Mouse (Mus musculus): Measurements from ENCODE around the gene Hmx2. TPM values are rescaled to one million over a fixed set of nuclear protein-coding genes. Genes with fewer than 3 reads are reported as not detected.

Hmx2 gene
- polyA plus RNA-seq, 1 experiment = not detected

- H3K27me3 ChIP-seq (ENCODE audit: control insufficient read depth, insufficient read depth, low read length) = peaks cover 46% of the 10 kb centered on the region
- no peak for DNase-seq (ENCODE audit: low read depth in 1 of 2, low spot score in 2 of 2)
- TF ChIP-seq POLR2A (IDR thresholded peaks at IDR 0.05; ENCODE audit: low read depth, low read length) (no peak), CTCF (IDR thresholded peaks at IDR 0.05; ENCODE audit: extremely low read depth, insufficient read depth, insufficient read length, insufficient replicate concordance) (no peak)
These were observed 4.7 kb upstream of the Hmx2 start for GRCm38 (mm10) chr7:131543623-131544481.

GRCm38 (mm10) chr7:131544871-131545270 is 3.7 kb upstream of the Hmx2 start:
- no peak overlapping the region for H3K4me3 ChIP-seq (ENCODE audit: extremely low read depth, insufficient read depth, insufficient read length)
- no peak for DNase-seq (ENCODE audit: low read depth in 1 of 2, low spot score in 2 of 2)
- H3K36me3 ChIP-seq (ENCODE audit: control insufficient read depth, insufficient read depth, low read length) = no peaks in the 10 kb centered on the region
- peaks cover 18% of the 10 kb centered on the region; the same call in 1 of the 2 replicates for H3K4me1 ChIP-seq (ENCODE audit: control insufficient read depth, insufficient read depth, insufficient read length)
- H3K27ac ChIP-seq (ENCODE audit: insufficient read depth, low read length) = no peak overlapping the region
- no peak for TF ChIP-seq CTCF (IDR thresholded peaks at IDR 0.05; ENCODE audit: extremely low read depth, insufficient read depth, insufficient read length, insufficient replicate concordance)
- no peak for TF ChIP-seq POLR2A (IDR thresholded peaks at IDR 0.05; ENCODE audit: low read depth, low read length)
- H3K27me3 ChIP-seq (ENCODE audit: control insufficient read depth, insufficient read depth, low read length) = peaks cover 51% of the 10 kb centered on the region
- WGBS = 6% methylated on average over 5 of the region's 5 CpGs

More at GRCm38 (mm10) chr7:131543623-131544481, 4.7 kb upstream of the Hmx2 start:
- H3K4me1 ChIP-seq (ENCODE audit: control insufficient read depth, insufficient read depth, insufficient read length) = peaks cover 18% of the 10 kb centered on the region; the same call in 1 of the 2 replicates
- peak overlapping the region; percentile 40; the same call in 1 of the 2 replicates for H3K4me3 ChIP-seq (ENCODE audit: extremely low read depth, insufficient read depth, insufficient read length)
- H3K27ac ChIP-seq (ENCODE audit: insufficient read depth, low read length) = no peak overlapping the region
- WGBS = 3% methylated on average over 75 of the region's 75 CpGs
- no peaks in the 10 kb centered on the region for H3K36me3 ChIP-seq (ENCODE audit: control insufficient read depth, insufficient read depth, low read length)

GRCm38 (mm10) chr7:131545701-131546385 is 2.7 kb upstream of the Hmx2 start:
- DNase-seq (ENCODE audit: low read depth in 1 of 2, low spot score in 2 of 2) = no peak
- H3K36me3 ChIP-seq (ENCODE audit: control insufficient read depth, insufficient read depth, low read length) = no peaks in the 10 kb centered on the region
- H3K27me3 ChIP-seq (ENCODE audit: control insufficient read depth, insufficient read depth, low read length) = peaks cover 51% of the 10 kb centered on the region
- TF ChIP-seq POLR2A (IDR thresholded peaks at IDR 0.05; ENCODE audit: low read depth, low read length) = no peak
- no peak overlapping the region for H3K27ac ChIP-seq (ENCODE audit: insufficient read depth, low read length)
- peaks cover 18% of the 10 kb centered on the region; the same call in 1 of the 2 replicates for H3K4me1 ChIP-seq (ENCODE audit: control insufficient read depth, insufficient read depth, insufficient read length)
- WGBS = 11% methylated on average over 13 of the region's 13 CpGs
- H3K4me3 ChIP-seq (ENCODE audit: extremely low read depth, insufficient read depth, insufficient read length) = no peak overlapping the region

- H3K27me3 ChIP-seq (ENCODE audit: control insufficient read depth, insufficient read depth, low read length) = peaks cover 53% of the 10 kb centered on the region
- no peak overlapping the region for H3K27ac ChIP-seq (ENCODE audit: insufficient read depth, low read length)
- TF ChIP-seq POLR2A (IDR thresholded peaks at IDR 0.05; ENCODE audit: low read depth, low read length) (no peak), CTCF (IDR thresholded peaks at IDR 0.05; ENCODE audit: extremely low read depth, insufficient read depth, insufficient read length, insufficient replicate concordance) (no peak)
- no peak overlapping the region for H3K4me3 ChIP-seq (ENCODE audit: extremely low read depth, insufficient read depth, insufficient read length)
- 4% methylated on average over 2 of the region's 2 CpGs for WGBS
- DNase-seq (ENCODE audit: low read depth in 1 of 2, low spot score in 2 of 2) = no peak
- H3K4me1 ChIP-seq (ENCODE audit: control insufficient read depth, insufficient read depth, insufficient read length) = peaks cover 18% of the 10 kb centered on the region; the same call in 1 of the 2 replicates
- no peaks in the 10 kb centered on the region for H3K36me3 ChIP-seq (ENCODE audit: control insufficient read depth, insufficient read depth, low read length)
These were observed 2.1 kb upstream of the Hmx2 start for GRCm38 (mm10) chr7:131546423-131546822.

GRCm38 (mm10) chr7:131547481-131547880 is 1.1 kb upstream of the Hmx2 start:
- Histone ChIP-seq H3K27ac (ENCODE audit: insufficient read depth, low read length) (no peak overlapping the region), H3K36me3 (ENCODE audit: control insufficient read depth, insufficient read depth, low read length) (no peaks in the 10 kb centered on the region), H3K4me1 (ENCODE audit: control insufficient read depth, insufficient read depth, insufficient read length) (peaks cover 12% of the 10 kb centered on the region; the same call in 1 of the 2 replicates), H3K27me3 (ENCODE audit: control insufficient read depth, insufficient read depth, low read length) (peaks cover 54% of the 10 kb centered on the region), H3K4me3 (ENCODE audit: extremely low read depth, insufficient read depth, insufficient read length) (no peak overlapping the region)
- WGBS = 6% methylated on average over 5 of the region's 5 CpGs
- no peak for DNase-seq (ENCODE audit: low read depth in 1 of 2, low spot score in 2 of 2)
- TF ChIP-seq POLR2A (IDR thresholded peaks at IDR 0.05; ENCODE audit: low read depth, low read length) = no peak
- no peak for TF ChIP-seq CTCF (IDR thresholded peaks at IDR 0.05; ENCODE audit: extremely low read depth, insufficient read depth, insufficient read length, insufficient replicate concordance)

GRCm38 (mm10) chr7:131551471-131551870 is 2.9 kb downstream of the Hmx2 start:
- H3K27ac ChIP-seq (ENCODE audit: insufficient read depth, low read length) = no peak overlapping the region
- H3K36me3 ChIP-seq (ENCODE audit: control insufficient read depth, insufficient read depth, low read length) = no peaks in the 10 kb centered on the region
- TF ChIP-seq POLR2A (IDR thresholded peaks at IDR 0.05; ENCODE audit: low read depth, low read length) (no peak), CTCF (IDR thresholded peaks at IDR 0.05; ENCODE audit: extremely low read depth, insufficient read depth, insufficient read length, insufficient replicate concordance) (no peak)
- DNase-seq (ENCODE audit: low read depth in 1 of 2, low spot score in 2 of 2) = no peak
- H3K4me3 ChIP-seq (ENCODE audit: extremely low read depth, insufficient read depth, insufficient read length) = no peak overlapping the region
- WGBS = 11% methylated on average over 4 of the region's 4 CpGs
- peaks cover 56% of the 10 kb centered on the region for H3K27me3 ChIP-seq (ENCODE audit: control insufficient read depth, insufficient read depth, low read length)
- peaks cover 19% of the 10 kb centered on the region for H3K4me1 ChIP-seq (ENCODE audit: control insufficient read depth, insufficient read depth, insufficient read length)
